Mouse (Mus musculus) right cerebral cortex, postnatal 36 days (tissue): ENCODE measurements at regions not wholly inside any gene's neighbourhood (a gene's known extent, or its start where the extent isn't known, plus 50 kb on each side); places are given as distances from the start of the nearest gene placed in this dataset.

Experiments
- DNase-seq, 2 experiments: peaks; one replicate each; pipeline ENCODE4 v3.0.0; 2022; ENCODE audit warnings: low spot score in 2 of 2, mixed read lengths in 1 of 2

- no peak for DNase-seq
Measured at GRCm38 (mm10) chr3:52861538-52861937, 155.5 kb downstream of the Cog6 start.

- DNase-seq, result no peak
Measured at GRCm38 (mm10) chr3:52859848-52860247, 157.2 kb downstream of the Cog6 start.

- no peak for DNase-seq
Measured at GRCm38 (mm10) chr3:52859266-52859825, 157.7 kb downstream of the Cog6 start.

- no peak for DNase-seq
Measured at GRCm38 (mm10) chr3:52858259-52858658, 158.8 kb downstream of the Cog6 start.

- DNase-seq, result no peak
Measured at GRCm38 (mm10) chr3:52857076-52857475, 160.0 kb downstream of the Cog6 start.

GRCm38 (mm10) chr3:52854560-52854959 is 162.5 kb downstream of the Cog6 start:
- no peak for DNase-seq

- DNase-seq, result no peak
Measured at GRCm38 (mm10) chr3:52853126-52853525, 163.9 kb downstream of the Cog6 start.

GRCm38 (mm10) chr3:52845166-52845565 is 171.9 kb downstream of the Cog6 start:
- no peak for DNase-seq

- peak; percentile 39 to 50 for DNase-seq
Measured at GRCm38 (mm10) chr3:52843998-52844397, 173.0 kb downstream of the Cog6 start.

- DNase-seq, result no peak
Measured at GRCm38 (mm10) chr3:52842866-52843425, 174.1 kb downstream of the Cog6 start.

- no peak for DNase-seq
Measured at GRCm38 (mm10) chr3:52840160-52840953, 176.7 kb downstream of the Cog6 start.

- no peak for DNase-seq
Measured at GRCm38 (mm10) chr3:52838020-52838419, 179.0 kb downstream of the Cog6 start.

- DNase-seq, result no peak
Measured at GRCm38 (mm10) chr3:52837527-52837926, 179.5 kb downstream of the Cog6 start.

- no peak for DNase-seq
Measured at GRCm38 (mm10) chr3:52836780-52837179, 180.3 kb downstream of the Cog6 start.

- DNase-seq, result no peak
Measured at GRCm38 (mm10) chr3:52832421-52832820, 184.6 kb downstream of the Cog6 start.

GRCm38 (mm10) chr3:52831986-52832385 is 185.1 kb downstream of the Cog6 start:
- DNase-seq, result no peak

GRCm38 (mm10) chr3:52830101-52830500 is 186.9 kb downstream of the Cog6 start:
- no peak for DNase-seq

GRCm38 (mm10) chr3:52829069-52829468 is 188.0 kb downstream of the Cog6 start:
- no peak for DNase-seq

GRCm38 (mm10) chr3:52828473-52828872 is 188.6 kb downstream of the Cog6 start:
- no peak for DNase-seq

GRCm38 (mm10) chr3:52822848-52823247 is 194.2 kb downstream of the Cog6 start:
- DNase-seq, result no peak

GRCm38 (mm10) chr3:52821450-52821849 is 195.6 kb downstream of the Cog6 start:
- no peak for DNase-seq

GRCm38 (mm10) chr3:52818401-52818800 is 198.6 kb downstream of the Cog6 start:
- no peak for DNase-seq

GRCm38 (mm10) chr3:52817416-52817815 is 199.6 kb downstream of the Cog6 start:
- DNase-seq, result no peak
